Mouse (Mus musculus) forebrain, postnatal 0 days (tissue): ENCODE measurements around the gene Zfp142. TPM values are rescaled to one million over a fixed set of nuclear protein-coding genes. Genes with fewer than 3 reads are reported as not detected.

Source experiments
- ATAC-seq: fragments of 200-750 bp; cut with Nextera tagmentation; 2 replicates; pipeline ENCODE4 v1.8.0; 2017; ENCODE audit warnings: mild to moderate bottlenecking, moderate library complexity
- DNase-seq: peaks from one replicate; pipeline ENCODE4 v3.0.0-alpha.2; 2015
- H3K27ac ChIP-seq: fragments of 300-500 bp; sonication (generic); 2 replicates; pipeline ENCODE4 v1.5.1; 2014; ENCODE audit warnings: low read depth, mild to moderate bottlenecking, antibody characterized with exemption, low read length, moderate library complexity, mixed read lengths
- H3K27me3 ChIP-seq: fragments of 300-500 bp; sonication (generic); 2 replicates; pipeline ENCODE4 v1.6.1; 2014; ENCODE audit warnings: mild to moderate bottlenecking, low read length, mixed read lengths; ENCODE audit not compliant: insufficient read depth
- H3K36me3 ChIP-seq: fragments of 300-500 bp; sonication (generic); 2 replicates; pipeline ENCODE4 v1.6.1; 2014; ENCODE audit warnings: mild to moderate bottlenecking, moderate library complexity; ENCODE audit not compliant: insufficient read depth
- H3K4me1 ChIP-seq: fragments of 300-500 bp; sonication (generic); 2 replicates; pipeline ENCODE4 v1.6.1; 2014; ENCODE audit warnings: antibody characterized with exemption; ENCODE audit not compliant: insufficient read depth
- H3K4me2 ChIP-seq: fragments of 300-500 bp; sonication (generic); 2 replicates; pipeline ENCODE4 v1.6.1; 2014; ENCODE audit warnings: low read depth, mild to moderate bottlenecking, moderate library complexity
- H3K4me3 ChIP-seq: fragments of 300-500 bp; sonication (generic); 2 replicates; pipeline ENCODE4 v1.5.1; 2014; ENCODE audit warnings: low read depth, low read length, mixed read lengths
- H3K9ac ChIP-seq: fragments of 300-500 bp; sonication (generic); 2 replicates; pipeline ENCODE4 v1.6.1; 2014; ENCODE audit warnings: mild to moderate bottlenecking
- H3K9me3 ChIP-seq: fragments of 300-500 bp; sonication (generic); 2 replicates; pipeline ENCODE4 v1.6.1; 2016; ENCODE audit warnings: low read length
- CTCF ChIP-seq: sonication (generic); IDR thresholded peaks from 2 replicates; pipeline ENCODE4 v1.5.1; 2016; ENCODE audit warnings: antibody characterized with exemption, control low read depth, low read depth
- WGBS: fragments of 180-500 bp; shearing (Covaris S2); extraction: QIAGEN DNeasy Blood & Tissue Kit; methylation state at CpG from one replicate; pipeline ENCODE4 v1.1.7; 2014; 5-methylcytosine and 5-hydroxymethylcytosine counted together
- polyA plus RNA-seq: library from polyadenylated mRNA; unstranded; fragments of >200 nt; fragmentation: Nextera tagmentation; extraction: Ambion mirVana; gene quantifications from 2 replicates; pipeline ENCODE4 v1.2.1, GENCODE M21; 2015
- total RNA-seq: library from RNA; depleted of rRNA; stranded (reverse); fragments of >200 nt; gene quantifications from 2 replicates; pipeline ENCODE4 v1.2.3, GENCODE M21; 2014

Gene Zfp142
- total and polyA plus RNA-seq, 2 experiments from 2014 or later, result 6.3 to 12.1 TPM

DNA sequence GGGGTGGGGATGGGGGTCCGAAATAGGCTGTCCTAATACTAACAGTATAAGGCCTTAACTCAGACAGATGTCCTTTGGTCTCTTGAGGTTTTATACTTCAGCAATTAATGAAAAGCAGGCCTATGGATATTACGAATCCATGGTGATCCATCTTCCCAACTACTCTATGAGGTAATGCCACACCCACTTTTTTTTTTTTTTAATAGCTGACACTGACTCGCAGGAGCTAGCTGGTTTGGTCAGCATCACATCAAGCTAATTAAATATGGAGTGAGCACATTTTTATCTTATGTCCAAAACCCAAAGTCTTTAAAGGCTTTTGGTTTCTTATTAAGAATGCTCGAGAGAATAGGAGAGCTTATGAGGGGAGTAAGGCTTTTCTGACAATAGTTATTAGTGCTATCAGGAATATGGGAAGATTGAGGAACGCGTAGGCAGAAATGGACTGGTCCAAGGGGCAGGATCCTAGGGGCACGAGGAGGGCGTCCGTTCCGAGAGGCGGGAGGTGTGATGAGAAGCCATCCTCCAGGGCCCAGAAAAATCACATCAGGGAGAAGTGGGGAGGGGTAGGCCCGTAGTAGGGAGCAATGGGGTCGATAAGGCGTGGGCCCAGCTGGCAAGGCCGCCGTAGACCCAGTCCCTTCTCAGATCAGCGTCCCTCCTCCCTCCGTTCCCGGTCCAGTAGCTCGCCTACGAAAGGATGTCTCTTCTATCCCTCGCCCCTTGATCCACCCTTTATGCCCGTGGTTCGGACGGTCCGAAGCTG, 12.6 kb upstream of the Zfp142 start:
- Histone ChIP-seq H3K9ac (peak overlapping the region; percentile 85), H3K36me3 (peaks cover 19% of the 10 kb centered on the region), H3K27me3 (no peaks in the 10 kb centered on the region), H3K4me2 (peak overlapping the region; percentile 64), H3K9me3 (no peaks in the 10 kb centered on the region), H3K27ac (peak overlapping the region; percentile 76), H3K4me1 (peaks cover 14% of the 10 kb centered on the region; the same call in 1 of the 2 replicates), H3K4me3 (peak overlapping the region; percentile 80)
- no peak for TF ChIP-seq CTCF
- no peak for DNase-seq
- WGBS, result 9% methylated on average over 26 of the region's 26 CpGs
- peak; percentile 68 for ATAC-seq

DNA sequence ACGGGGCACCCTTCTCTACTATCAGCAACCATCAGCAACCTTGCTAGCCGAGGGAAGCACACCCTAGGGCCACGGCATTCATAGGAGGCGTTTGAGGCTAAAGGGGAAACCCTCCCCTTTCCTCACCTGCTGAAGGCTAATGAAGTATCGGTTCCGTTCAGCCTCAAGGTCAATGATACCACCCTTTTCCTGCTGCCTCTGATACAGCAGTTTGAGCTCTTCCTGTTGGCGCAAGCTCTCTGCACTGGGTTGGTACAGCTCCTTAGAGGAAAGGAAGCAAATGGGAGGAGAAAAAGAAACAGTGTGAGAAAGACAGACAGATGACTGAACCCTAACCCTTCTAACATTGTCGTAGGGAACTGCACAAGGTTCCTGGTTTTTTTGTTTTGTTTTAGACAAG, 6.4 kb upstream of the Zfp142 start:
- Histone ChIP-seq H3K4me2 (no peak overlapping the region), H3K4me1 (no peaks in the 10 kb centered on the region), H3K27me3 (no peaks in the 10 kb centered on the region), H3K36me3 (peaks cover 71% of the 10 kb centered on the region), H3K4me3 (no peak overlapping the region), H3K9ac (no peak overlapping the region), H3K27ac (no peak overlapping the region), H3K9me3 (no peaks in the 10 kb centered on the region)
- DNase-seq (no peak), ATAC-seq (no peak)
- 92% methylated on average over 8 of the region's 8 CpGs for WGBS
- TF ChIP-seq CTCF, result no peak

DNA sequence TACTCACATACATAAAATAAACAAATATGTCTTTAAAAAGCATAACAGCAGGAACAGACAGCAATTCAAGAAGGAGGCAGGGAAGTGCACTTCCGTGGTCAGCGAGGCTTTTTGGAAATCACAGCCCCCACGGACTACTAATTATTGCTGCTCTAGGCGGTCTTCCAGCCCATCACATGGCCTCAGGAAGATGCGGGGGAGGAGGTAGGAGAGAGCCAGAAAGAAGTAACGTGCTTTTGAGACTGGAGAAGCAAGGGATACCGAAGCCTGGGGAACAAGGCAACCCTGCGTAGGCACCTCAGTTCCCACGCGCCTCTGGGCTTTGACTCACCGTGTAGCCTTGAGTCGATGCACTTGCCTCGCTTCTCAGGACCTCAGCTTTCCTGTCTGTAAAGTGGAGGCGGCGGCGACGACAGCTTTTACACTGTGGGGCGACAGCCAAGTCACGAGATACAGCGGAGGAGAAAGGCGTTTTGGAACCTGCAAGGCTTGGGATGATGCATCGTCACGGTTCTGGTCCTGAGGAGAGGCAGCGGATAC, 743 bp downstream of the Zfp142 start:
- H3K4me3 ChIP-seq, result peak overlapping the region; percentile 51
- DNase-seq (no peak), ATAC-seq (no peak)
- WGBS, result under 1% methylated on average over 23 of the region's 24 CpGs
- peaks cover 9% of the 10 kb centered on the region for H3K4me1 ChIP-seq
- H3K36me3 ChIP-seq, result peaks cover 31% of the 10 kb centered on the region
- peak overlapping the region; percentile 79 for H3K4me2 ChIP-seq
- H3K9ac ChIP-seq, result peak overlapping the region; percentile 64
- H3K9me3 ChIP-seq, result no peaks in the 10 kb centered on the region
- H3K27ac ChIP-seq, result peak overlapping the region; percentile 69
- no peak for TF ChIP-seq CTCF
- no peaks in the 10 kb centered on the region for H3K27me3 ChIP-seq

GRCm38 (mm10) chr1:74584616-74585398, 3.2 kb downstream of the Zfp142 start:
- Histone ChIP-seq H3K4me1 (peaks cover 9% of the 10 kb centered on the region), H3K4me2 (no peak overlapping the region), H3K4me3 (no peak overlapping the region), H3K27me3 (no peaks in the 10 kb centered on the region), H3K27ac (no peak overlapping the region), H3K36me3 (peaks cover 9% of the 10 kb centered on the region; the same call in 1 of the 2 replicates), H3K9me3 (no peaks in the 10 kb centered on the region), H3K9ac (no peak overlapping the region)
- DNase-seq (no peak), ATAC-seq (no peak)
- no peak for TF ChIP-seq CTCF
- WGBS, result 91% methylated on average over 3 of the region's 3 CpGs

GRCm38 (mm10) chr1:74582621-74583020, 5.4 kb downstream of the Zfp142 start:
- Histone ChIP-seq H3K36me3 (peaks cover 29% of the 10 kb centered on the region), H3K27ac (no peak overlapping the region), H3K27me3 (no peaks in the 10 kb centered on the region), H3K9me3 (no peaks in the 10 kb centered on the region), H3K4me3 (no peak overlapping the region), H3K4me1 (peaks cover 9% of the 10 kb centered on the region), H3K4me2 (no peak overlapping the region), H3K9ac (no peak overlapping the region)
- 72% methylated on average over 3 of the region's 3 CpGs for WGBS
- no peak for DNase-seq
- TF ChIP-seq CTCF, result no peak
- ATAC-seq, result no peak

DNA sequence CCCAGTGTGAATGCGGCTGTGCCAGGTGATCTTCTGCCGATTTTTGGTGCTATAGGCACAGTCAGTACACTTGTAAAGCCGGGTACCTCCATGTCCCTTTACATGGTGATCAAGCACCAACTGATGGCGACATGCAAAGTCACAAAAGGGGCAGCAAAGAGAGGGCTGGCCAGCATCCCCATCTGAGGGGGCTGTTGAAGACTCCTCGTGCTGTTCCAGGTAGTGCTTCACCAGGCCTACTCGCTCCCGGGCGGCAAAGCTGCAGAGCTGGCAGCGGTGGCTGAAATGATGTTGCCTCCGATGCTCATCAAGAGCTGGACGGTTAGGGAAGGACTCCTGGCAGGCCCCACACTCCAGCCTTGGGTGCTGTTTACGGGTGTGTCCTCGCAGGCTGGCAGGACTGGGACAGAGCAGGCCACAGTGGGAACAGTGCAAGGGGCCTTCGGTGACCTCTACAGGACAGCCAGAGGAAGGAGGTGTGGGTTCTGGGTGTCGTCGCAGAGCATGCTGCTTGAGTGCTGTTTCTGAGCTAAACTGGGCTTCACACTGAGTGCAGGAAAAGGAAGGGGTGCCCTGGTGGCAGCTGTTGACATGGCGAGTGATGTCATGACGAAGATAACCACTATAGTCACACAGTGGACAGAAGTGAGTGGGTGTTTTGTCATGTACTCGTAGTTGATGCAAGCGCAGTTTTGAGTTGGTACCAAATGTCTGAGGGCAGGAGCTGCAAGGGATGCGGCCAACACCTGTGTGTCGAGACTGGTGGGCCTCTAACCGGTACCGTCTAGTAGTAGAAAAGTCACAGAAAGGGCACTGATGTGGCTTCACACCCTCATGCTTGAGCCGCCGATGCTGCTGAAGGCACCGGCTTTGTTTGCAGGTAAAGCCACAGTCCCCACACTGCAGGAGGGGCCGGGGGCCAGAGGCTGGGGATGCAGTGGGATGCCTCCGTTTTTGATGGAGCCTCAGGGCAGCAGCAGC, 18.0 kb downstream of the Zfp142 start:
- H3K9me3 ChIP-seq, result no peaks in the 10 kb centered on the region
- H3K27ac ChIP-seq, result no peak overlapping the region
- H3K4me2 ChIP-seq, result no peak overlapping the region
- H3K36me3 ChIP-seq, result peaks cover 84% of the 10 kb centered on the region
- 91% methylated on average over 29 of the region's 29 CpGs for WGBS
- DNase-seq, result no peak
- no peak overlapping the region for H3K4me3 ChIP-seq
- no peak overlapping the region for H3K9ac ChIP-seq
- no peak for ATAC-seq
- H3K4me1 ChIP-seq, result no peaks in the 10 kb centered on the region
- H3K27me3 ChIP-seq, result no peaks in the 10 kb centered on the region
- TF ChIP-seq CTCF, result no peak; the same call in 1 of the 2 replicates
